Mouse (Mus musculus) cerebral cortex, adult 2 months (tissue): ENCODE data around the gene Dkk1.

ENCODE experiments used
- WGBS: fragments of 180-500 bp; shearing (Covaris S2); methylation state at CpG from one replicate; pipeline ENCODE4 v1.1.7; 2018; 5-methylcytosine and 5-hydroxymethylcytosine counted together

Dkk1 gene

DNA sequence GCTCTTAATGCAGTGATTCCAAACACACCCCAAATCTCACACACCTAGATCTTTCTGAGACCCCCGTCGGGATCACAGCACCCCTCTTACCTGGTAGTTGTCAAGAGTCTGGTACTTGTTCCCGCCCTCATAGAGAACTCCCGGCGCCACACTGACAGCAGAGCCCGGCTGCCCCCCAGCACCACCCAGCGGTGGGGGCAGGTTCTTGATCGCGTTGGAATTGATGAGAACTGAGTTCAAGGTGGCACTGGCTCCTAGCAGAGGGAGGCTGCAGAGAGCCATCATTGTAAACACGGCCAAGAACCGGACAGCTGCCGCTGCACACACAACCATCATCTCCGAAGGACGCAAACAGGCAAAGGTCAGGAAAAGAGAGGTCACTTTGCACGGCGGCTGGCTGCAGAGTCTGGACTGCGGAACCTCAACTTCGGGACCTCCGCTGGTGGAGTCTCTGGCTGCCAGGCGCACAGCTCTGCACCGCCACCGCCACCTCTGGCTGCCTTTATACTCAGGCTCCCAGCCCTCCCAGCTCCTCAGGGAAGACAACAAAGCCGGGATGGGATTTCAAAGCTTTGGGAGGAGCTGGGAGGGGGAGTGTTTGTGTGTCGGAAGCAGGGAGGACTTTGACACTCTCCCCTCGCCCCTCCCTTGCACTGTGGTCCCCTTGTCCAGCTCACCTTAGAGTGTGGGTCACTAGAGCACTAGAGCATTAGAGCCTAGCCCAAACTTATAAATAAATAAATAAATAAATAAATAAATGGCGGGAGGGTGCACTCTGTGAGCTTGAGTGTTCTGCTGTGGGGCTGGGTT, at the start of gene Dkk1:
Dkk1 (minus strand) TSS at position 622 of the 810 bp plus-strand sequence.
- WGBS: 1% methylated on average over 26 of the region's 26 CpGs

DNA sequence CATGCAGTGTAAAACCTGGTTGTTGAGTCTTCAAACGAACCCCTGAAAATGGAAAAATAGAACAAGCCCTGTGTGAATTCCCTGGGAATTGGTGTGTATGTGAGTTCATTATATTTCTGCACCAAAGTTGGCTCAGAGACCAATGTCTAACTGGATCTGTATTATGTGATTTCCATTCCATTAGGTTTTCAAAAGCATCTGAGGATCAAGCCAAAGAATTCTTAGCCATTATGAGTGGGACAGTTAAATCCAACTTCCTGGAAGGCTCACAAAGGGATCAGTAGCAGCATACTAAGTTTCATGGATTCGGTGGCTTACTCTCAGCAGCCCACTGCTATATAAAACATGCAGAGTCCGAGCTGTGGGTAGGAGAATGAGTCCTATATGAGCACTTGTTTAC, 36.9 kb upstream of the Dkk1 start:
- WGBS: 71% methylated on average over 3 of the region's 3 CpGs

- 77% methylated on average over 6 of the region's 6 CpGs for WGBS
Measured at GRCm38 (mm10) chr19:30564516-30564915, 15.1 kb upstream of the Dkk1 start.

- 88% methylated on average over 3 of the region's 3 CpGs for WGBS
Measured at GRCm38 (mm10) chr19:30563876-30564275, 14.4 kb upstream of the Dkk1 start.

DNA sequence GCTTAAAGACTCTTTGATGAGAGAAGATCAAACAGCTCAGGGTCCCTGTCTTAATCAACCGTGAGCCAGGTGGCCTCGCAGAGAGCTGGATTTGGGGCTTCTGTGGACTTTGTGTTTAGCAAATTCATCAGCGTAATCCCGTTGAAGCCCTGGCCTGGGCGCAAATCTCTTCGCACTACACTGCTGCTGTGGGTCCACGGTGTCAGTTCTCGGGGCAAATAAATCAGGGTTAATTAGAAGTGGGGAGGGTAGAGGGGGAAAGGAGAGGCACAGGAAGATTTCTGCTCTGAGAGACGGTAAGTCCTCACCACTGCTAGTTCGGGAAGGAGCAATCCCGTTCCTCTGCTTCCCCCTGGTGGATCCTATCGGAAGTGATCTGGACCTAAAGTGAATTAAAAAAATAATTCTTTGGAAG, 5.0 kb upstream of the Dkk1 start:
- 1% methylated on average over 12 of the region's 12 CpGs for WGBS

- WGBS: 36% methylated on average over 4 of the region's 4 CpGs
Measured at GRCm38 (mm10) chr19:30553740-30554139, 4.3 kb upstream of the Dkk1 start.

- WGBS: 75% methylated on average over 8 of the region's 8 CpGs
Measured at GRCm38 (mm10) chr19:30552260-30552659, 2.8 kb upstream of the Dkk1 start.

DNA sequence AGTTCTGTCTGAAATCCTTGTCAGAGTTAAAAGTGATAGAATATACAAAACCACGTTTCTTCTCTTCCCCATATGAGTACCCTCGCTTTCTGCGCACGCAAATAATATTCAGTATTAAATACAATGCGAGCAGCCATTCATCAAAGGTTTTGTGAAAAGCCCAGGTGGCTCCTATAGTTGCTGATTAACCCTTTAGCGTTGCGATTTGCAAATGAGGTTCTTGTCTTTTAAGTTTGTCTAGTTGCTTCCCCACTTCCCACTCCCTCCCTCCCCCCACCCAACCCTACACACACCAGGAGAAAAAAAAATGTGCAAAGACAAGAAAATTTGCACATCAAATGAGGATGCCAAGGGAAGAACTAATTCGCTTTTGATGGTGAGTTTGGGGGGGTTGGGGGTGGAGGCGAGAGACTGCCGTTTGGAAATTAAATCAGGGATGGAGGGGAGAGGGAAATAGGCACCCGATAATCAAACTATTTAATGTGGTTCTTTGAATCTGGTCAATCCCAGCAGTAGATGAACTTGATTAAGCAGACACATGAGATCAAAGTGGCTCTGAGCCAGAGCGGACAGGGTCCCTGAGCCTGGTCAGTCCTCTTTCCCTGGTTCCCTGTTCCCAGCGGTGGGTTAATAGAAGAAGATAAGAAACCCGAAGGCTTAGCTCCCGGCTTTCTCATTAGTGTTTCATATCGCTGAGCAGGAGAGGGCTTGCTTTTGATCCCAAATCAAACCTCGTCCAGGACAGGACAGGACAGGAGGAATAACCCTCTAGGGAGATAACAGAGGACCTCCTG, 586 bp upstream of the Dkk1 start:
- 6% methylated on average over 17 of the region's 17 CpGs for WGBS

DNA sequence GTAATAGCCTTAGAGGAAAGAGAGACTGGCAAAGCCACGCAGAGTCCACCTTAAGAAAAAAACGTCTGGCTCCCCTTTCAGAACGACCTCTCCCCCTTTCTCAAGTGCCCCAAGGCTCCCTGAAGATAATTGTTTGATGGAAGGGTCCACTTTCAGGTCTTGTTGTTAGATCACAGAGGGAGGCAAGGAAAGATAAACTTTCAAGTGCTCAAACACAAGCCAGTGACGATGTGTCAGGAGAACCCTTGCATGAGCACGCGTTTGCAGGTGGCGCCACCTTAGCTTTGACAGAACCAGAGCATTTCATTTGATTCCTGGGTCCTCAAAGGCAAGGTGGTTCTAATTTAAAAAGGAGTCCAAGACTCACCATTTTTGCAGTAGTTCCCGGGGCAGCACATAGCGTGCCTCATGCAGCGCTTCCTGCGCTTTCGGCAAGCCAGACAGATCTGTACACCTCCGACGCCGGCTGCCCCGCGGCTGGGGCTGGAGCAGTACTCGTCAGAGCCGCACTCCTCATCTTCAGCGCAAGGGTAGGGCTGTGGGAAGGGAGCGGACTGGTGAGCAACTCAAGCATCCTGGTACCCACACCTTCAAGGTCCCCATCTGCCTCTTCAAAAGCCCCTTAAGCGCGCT, 938 bp downstream of the Dkk1 start:
- 8% methylated on average over 23 of the region's 23 CpGs for WGBS

GRCm38 (mm10) chr19:30539365-30539941, 10.0 kb downstream of the Dkk1 start:
- WGBS: 2% methylated on average over 44 of the region's 44 CpGs

DNA sequence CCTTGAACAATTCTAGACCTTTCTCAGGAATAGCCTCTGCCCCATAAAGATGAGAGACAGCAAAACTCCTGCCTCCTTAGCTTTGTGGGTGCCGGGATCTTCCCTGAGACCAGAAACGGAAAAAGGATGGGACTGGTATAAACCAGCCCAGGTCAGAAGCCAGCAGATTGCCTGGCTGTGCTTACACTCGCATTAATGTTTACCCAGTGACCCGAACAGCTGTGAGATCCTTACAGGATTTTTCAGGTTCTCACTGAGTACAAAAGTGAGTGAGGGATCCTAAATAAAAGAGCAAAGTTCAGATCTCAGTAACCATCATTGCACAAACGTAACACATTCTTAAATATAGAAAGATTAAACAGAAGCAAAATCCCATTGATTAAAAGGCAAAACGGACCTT, 32.7 kb downstream of the Dkk1 start:
- 80% methylated on average over 6 of the region's 6 CpGs for WGBS

- 93% methylated on average over 4 of the region's 4 CpGs for WGBS
Measured at GRCm38 (mm10) chr19:30510481-30510880, 39.0 kb downstream of the Dkk1 start.

DNA sequence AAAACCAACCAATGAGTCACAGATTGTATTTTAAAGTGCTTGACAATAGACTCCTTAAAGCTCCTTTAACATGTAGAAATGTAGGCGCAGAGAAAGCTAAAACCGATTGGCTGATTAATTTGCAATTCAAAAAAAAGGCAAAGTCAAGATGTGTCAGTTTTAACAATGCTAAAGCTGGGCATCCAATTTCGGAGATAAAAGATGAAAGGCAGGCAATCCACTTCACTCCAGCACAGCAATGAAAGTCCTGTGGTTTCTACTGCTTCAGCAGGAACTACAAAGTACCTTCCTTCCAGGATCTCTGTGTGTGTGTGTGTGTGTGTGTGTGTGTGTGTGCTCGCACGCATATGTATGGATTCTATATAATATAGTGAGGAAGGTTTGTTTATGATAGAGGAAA, 44.0 kb downstream of the Dkk1 start:
- WGBS: 52% methylated on average over 5 of the region's 5 CpGs
